In genomic region chr11:116530187-116531147, GRCm38 (mm10) we compare ENCODE assay signal across 7 mouse cellular contexts. TPM values are rescaled to one million over a fixed set of nuclear protein-coding genes. Genes with fewer than 3 reads are reported as not detected.
DNase-seq lines count a peak whose midpoint lies in the region; ATAC-seq and TF ChIP-seq lines count a peak whose summit lies in the region.

TSS of gene Sphk1 (plus strand) at chr11:116530925.

- DNase-seq in hindbrain, embryonic 10.5 days (ENCODE audit: low spot score), result peak; percentile 72
- no peak for DNase-seq in right cerebral cortex, adult 2 months (ENCODE audit: low spot score in 2 of 2)
- DNase-seq in frontal cortex, postnatal 36 days (ENCODE audit: low spot score in 2 of 2), result no peak

- H3K27ac ChIP-seq in ES-Bruce4 (ENCODE audit: insufficient read depth, low read length), result no peak within 1 kb of the TSS
- peak within 1 kb of the TSS; percentile 38 for H3K27ac ChIP-seq in bone marrow, adult 2 months (ENCODE audit: control insufficient read depth, insufficient read depth, low read depth, low read length, poor library complexity)
- peak within 1 kb of the TSS; percentile 87 for H3K27ac ChIP-seq in hindbrain, embryonic 10.5 days
- peak within 1 kb of the TSS; percentile 93; the same call in 1 of the 2 replicates for H3K27ac ChIP-seq in liver, embryonic 12.5 days
- no peak within 1 kb of the TSS for H3K27ac ChIP-seq in neural tube, embryonic 12.5 days

- H3K9me3 ChIP-seq in ES-Bruce4 (replicated peaks; ENCODE audit: control insufficient read depth, insufficient read depth, low read length, poor library complexity, severe bottlenecking), result no peaks in the 10 kb centered on the region
- no peaks in the 10 kb centered on the region for H3K9me3 ChIP-seq in hindbrain, embryonic 10.5 days
- no peaks in the 10 kb centered on the region for H3K9me3 ChIP-seq in liver, embryonic 12.5 days (replicated peaks)
- no peaks in the 10 kb centered on the region for H3K9me3 ChIP-seq in neural tube, embryonic 12.5 days

- TF ChIP-seq POLR2A in ES-Bruce4 (IDR thresholded peaks at IDR 0.05; ENCODE audit: insufficient read depth, low read length), result no peak
- TF ChIP-seq POLR2A in bone marrow, adult 2 months (IDR thresholded peaks at IDR 0.05; ENCODE audit: borderline replicate concordance, control insufficient read depth, low read depth, low read length), result no peak

- ATAC-seq in liver, embryonic 12.5 days, result no peak
- no peak for ATAC-seq in neural tube, embryonic 12.5 days (ENCODE audit: low FRiP score, low read depth)

- peak within 1 kb of the TSS; percentile 19; the same call in 1 of the 2 replicates for H3K4me3 ChIP-seq in ES-Bruce4 (ENCODE audit: low read depth, low read length)
- peak within 1 kb of the TSS; percentile 66 for H3K4me3 ChIP-seq in bone marrow, adult 2 months (replicated peaks; ENCODE audit: control insufficient read depth, low read depth, low read length)
- H3K4me3 ChIP-seq in hindbrain, embryonic 10.5 days, result peak within 1 kb of the TSS; percentile 65
- peak within 1 kb of the TSS; percentile 69 for H3K4me3 ChIP-seq in liver, embryonic 12.5 days
- H3K4me3 ChIP-seq in neural tube, embryonic 12.5 days, result peak within 1 kb of the TSS; percentile 43

- TF ChIP-seq CTCF in ES-Bruce4 (IDR thresholded peaks at IDR 0.05; ENCODE audit: low read depth, low read length), result no peak
- TF ChIP-seq CTCF in bone marrow, adult 2 months (IDR thresholded peaks at IDR 0.05; ENCODE audit: control insufficient read depth, insufficient read depth, low read length), result no peak

- H3K27me3 ChIP-seq in ES-Bruce4 (ENCODE audit: control insufficient read depth, insufficient read depth, low read length, poor library complexity, severe bottlenecking), result peaks cover 15% of the 10 kb centered on the region
- H3K27me3 ChIP-seq in hindbrain, embryonic 10.5 days (ENCODE audit: insufficient read depth, poor library complexity, severe bottlenecking), result peaks cover 78% of the 10 kb centered on the region
- H3K27me3 ChIP-seq in liver, embryonic 12.5 days (replicated peaks), result peaks cover 81% of the 10 kb centered on the region
- H3K27me3 ChIP-seq in neural tube, embryonic 12.5 days (replicated peaks), result peaks cover 58% of the 10 kb centered on the region

- H3K36me3 ChIP-seq in ES-Bruce4 (ENCODE audit: control insufficient read depth, insufficient read depth, low read length, poor library complexity, severe bottlenecking), result no peaks in the 10 kb centered on the region
- H3K36me3 ChIP-seq in hindbrain, embryonic 10.5 days, result peaks cover under 1% of the 10 kb centered on the region; the same call in 1 of the 2 replicates
- peaks cover 8% of the 10 kb centered on the region for H3K36me3 ChIP-seq in liver, embryonic 12.5 days
- no peaks in the 10 kb centered on the region for H3K36me3 ChIP-seq in neural tube, embryonic 12.5 days

- H3K4me1 ChIP-seq in ES-Bruce4 (ENCODE audit: control insufficient read depth, insufficient read depth, low read length), result no peaks in the 10 kb centered on the region
- H3K4me1 ChIP-seq in bone marrow, adult 2 months (ENCODE audit: control insufficient read depth, insufficient read depth, low read length), result no peaks in the 10 kb centered on the region; the same call in 1 of the 2 replicates
- H3K4me1 ChIP-seq in hindbrain, embryonic 10.5 days (replicated peaks), result peaks cover 56% of the 10 kb centered on the region
- peaks cover 57% of the 10 kb centered on the region for H3K4me1 ChIP-seq in liver, embryonic 12.5 days
- peaks cover 48% of the 10 kb centered on the region for H3K4me1 ChIP-seq in neural tube, embryonic 12.5 days

- peak within 1 kb of the TSS; percentile 99 for H3K4me2 ChIP-seq in liver, embryonic 12.5 days
- H3K4me2 ChIP-seq in neural tube, embryonic 12.5 days (replicated peaks), result peak within 1 kb of the TSS; percentile 72

- 53% methylated on average over 11 of the region's 11 CpGs for WGBS in bone marrow, adult 2 months
- 22% methylated on average over 11 of the region's 11 CpGs for WGBS in hindbrain, embryonic 10.5 days
- whole genome bisulfite sequencing in liver, embryonic 12.5 days (ENCODE audit: insufficient replicate concordance), result 41% methylated on average over 11 of the region's 11 CpGs
- WGBS in neural tube, embryonic 12.5 days, result 26% methylated on average over 11 of the region's 11 CpGs

- no peak within 1 kb of the TSS for H3K9ac ChIP-seq in ES-Bruce4 (ENCODE audit: low read depth, poor library complexity, severe bottlenecking)
- peak within 1 kb of the TSS; percentile 84 for H3K9ac ChIP-seq in liver, embryonic 12.5 days
- peak within 1 kb of the TSS; percentile 51 for H3K9ac ChIP-seq in neural tube, embryonic 12.5 days

- TF ChIP-seq EP300 in ES-Bruce4 (IDR thresholded peaks at IDR 0.05; ENCODE audit: insufficient read depth, low read depth, low read length), result no peak

RNA-seq across cellular contexts. Expression of gene Sphk1, which starts in this region (rescaled TPM):
- 0.64 and 0.88 TPM in 2 replicates for polyA plus RNA-seq in ES-Bruce4 (2011; ENCODE audit: insufficient read depth, insufficient read length, low read depth, missing spikeins)
- polyA plus RNA-seq in bone marrow, adult 2 months (2011; ENCODE audit: insufficient read depth, insufficient read length, low replicate concordance, missing spikeins), result 31.3 and 31.7 TPM in 2 replicates
- polyA plus RNA-seq in hindbrain, embryonic 10.5 days (2016; fragmentation: Nextera tagmentation; extraction: Ambion mirVana), result 8.6 and 11.1 TPM in 2 replicates
- polyA plus RNA-seq in liver, embryonic 12.5 days (2016; fragmentation: Nextera tagmentation; extraction: Ambion mirVana), result 26.9 and 28.0 TPM in 2 replicates
- 7.6 and 9.3 TPM in 2 replicates for polyA plus RNA-seq in neural tube, embryonic 12.5 days (2016; fragmentation: Nextera tagmentation; extraction: Ambion mirVana)

Comparison
In these comparisons a context has a peak if more than half of its experiments do, and no peak if none do; other contexts are left out.
1. H3K27ac ChIP-seq: peak in bone marrow, adult 2 months (single experiment), hindbrain, embryonic 10.5 days (single experiment) and liver, embryonic 12.5 days (single experiment); none in ES-Bruce4 (single experiment) and neural tube, embryonic 12.5 days (single experiment).
2. H3K4me3 ChIP-seq: peak in every context shown above with its lines; median percentile 69 in liver, embryonic 12.5 days; 66 in bone marrow, adult 2 months; 65 in hindbrain, embryonic 10.5 days; 43 in neural tube, embryonic 12.5 days; 19 in ES-Bruce4.